Mouse (Mus musculus) 416B (cell line): ENCODE measurements around the gene Mtor.

ENCODE experiments used
- DNase-seq: peaks from one replicate; pipeline ENCODE4 v3.0.0; 2011; ENCODE audit warnings: low read depth

Gene Mtor

DNA sequence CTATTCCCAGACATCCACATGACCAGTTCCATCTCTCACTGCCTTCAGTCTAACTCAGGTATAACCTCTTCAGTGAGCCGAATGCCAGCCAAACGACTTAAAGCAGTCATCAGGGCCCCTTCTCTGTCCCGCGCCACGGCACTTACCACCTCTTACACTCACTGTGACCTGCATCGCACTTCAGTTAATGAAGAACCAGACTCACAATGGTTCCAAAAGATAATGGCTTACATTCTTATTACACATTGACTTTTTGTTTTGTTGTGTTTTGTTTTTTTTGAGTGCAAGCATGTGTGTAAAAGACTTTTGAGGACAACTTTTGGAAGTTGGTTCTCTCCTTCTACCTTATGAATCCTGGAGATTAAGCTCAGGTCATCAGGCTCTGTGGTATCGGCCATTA, 5.8 kb upstream of the Mtor start:
- DNase-seq = no peak

DNA sequence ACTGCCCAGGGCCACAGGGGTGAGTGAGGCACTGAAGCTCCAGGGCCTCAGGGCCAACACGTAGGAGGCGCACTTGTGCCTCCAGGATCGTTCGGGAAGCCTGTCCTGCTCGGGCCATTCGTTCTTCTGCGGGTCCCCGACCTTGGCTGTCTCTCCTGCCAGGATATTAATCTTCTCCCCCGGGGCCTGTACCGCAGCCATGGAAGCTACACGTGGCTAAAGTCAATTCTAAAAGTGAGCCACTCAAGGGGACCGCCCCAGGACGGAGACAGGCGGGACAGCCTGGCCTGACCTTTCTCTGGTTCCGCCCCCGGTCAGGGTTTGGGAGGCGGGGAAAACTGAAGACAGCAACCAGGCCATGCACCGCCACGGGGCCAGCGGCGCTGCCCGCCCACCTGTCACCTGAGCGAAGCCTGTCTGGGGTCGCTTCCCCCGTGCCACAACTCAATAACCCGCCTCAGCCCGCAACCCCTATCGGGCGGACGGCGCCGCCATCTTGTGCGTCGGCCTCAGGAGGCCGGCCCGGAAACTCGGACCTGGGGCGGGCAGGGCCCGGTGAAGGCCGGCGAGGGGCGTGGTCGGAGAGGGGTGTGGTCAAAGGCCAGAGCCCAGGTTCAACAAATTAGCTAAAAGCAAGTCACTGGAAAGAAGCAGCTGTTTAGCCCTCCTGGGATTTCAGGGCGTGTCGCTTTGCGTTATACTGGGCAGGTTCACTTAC, 4.0 kb upstream of the Mtor start, which contains the start of gene Ubiad1:
Gene Ubiad1 (minus strand): TSS at position 522 of the 718 bp plus-strand sequence.
- peak; percentile 92 for DNase-seq

- DNase-seq = peak; percentile 44
These were observed 438 bp downstream of the Mtor start for GRCm38 (mm10) chr4:148448853-148449245.

DNA sequence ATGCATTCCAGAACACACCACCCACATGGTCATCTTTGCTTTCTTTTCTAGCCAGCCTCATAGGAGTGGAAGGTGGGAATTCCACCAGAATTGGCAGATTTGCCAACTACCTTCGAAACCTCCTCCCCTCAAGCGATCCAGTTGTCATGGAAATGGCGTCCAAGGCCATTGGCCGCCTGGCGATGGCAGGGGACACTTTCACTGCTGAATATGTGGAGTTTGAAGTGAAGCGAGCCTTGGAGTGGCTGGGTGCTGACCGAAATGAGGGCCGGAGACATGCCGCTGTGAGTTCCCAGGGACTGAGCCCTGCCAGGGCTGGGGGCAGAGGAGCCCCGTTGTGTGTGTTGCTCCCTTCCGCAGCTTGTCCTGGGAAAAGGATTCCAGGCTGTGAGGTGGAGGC, 5.3 kb downstream of the Mtor start:
- DNase-seq = no peak

DNA sequence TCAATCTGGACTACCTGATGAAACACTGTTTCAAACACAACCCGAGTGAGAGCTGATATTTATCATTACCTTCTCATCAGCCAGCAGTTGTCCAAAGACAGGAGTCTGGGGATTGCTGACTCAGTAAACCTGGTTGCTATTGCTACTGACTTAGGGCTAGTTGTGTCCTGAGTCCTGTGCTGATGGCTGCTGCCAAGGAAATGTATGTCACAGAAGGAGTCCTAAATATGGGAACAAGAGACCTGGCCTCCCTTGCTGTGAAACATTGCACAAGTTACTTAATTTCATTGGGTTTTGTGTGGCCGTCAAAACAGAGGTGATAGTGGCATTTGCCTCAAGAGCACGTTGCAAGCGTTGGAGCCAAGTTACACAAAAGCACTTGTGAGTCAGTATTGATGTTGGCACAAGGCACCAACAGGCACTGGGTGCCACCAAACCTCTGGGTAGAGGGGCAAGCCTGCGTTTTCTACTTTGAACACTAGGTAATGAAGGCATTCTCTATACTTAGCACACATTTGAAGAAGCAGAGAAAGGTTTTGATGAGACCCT, 7.1 kb downstream of the Mtor start:
- DNase-seq = no peak

DNA sequence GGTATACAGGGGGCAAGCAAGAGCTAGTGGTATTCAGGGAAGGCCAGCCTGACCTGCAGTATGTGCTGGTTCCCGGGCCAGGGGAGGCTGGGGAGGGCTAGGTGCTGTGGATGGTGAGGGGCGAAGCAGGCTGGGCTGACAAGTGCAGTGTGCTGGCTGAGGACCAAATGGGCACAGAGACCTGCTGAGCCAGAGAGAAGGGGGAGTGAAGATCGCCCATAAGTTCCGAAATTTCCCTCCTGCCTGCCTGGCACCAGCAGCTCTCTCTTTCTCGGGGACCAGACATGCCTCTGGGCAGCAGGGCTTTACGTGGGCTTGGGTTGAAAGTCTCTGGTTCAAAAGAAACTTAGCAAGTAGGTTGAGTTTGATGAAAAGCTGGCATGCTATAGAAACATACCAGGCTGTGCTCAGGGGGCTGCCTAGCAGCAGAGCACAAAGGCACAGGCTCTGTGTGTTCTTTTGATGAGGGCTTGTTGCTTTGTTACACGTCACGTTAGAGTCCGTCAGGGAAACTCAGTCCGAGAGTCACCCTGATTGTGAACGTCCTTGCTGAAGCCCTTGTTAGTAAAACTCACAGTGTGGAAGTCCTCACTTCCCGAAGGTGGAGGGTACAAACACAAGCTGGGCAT, 12.4 kb downstream of the Mtor start:
- no peak for DNase-seq

- peak; percentile 33 for DNase-seq
These were observed 13.4 kb downstream of the Mtor start for GRCm38 (mm10) chr4:148461772-148462171.

GRCm38 (mm10) chr4:148462717-148463116, 14.3 kb downstream of the Mtor start:
- DNase-seq = no peak

DNA sequence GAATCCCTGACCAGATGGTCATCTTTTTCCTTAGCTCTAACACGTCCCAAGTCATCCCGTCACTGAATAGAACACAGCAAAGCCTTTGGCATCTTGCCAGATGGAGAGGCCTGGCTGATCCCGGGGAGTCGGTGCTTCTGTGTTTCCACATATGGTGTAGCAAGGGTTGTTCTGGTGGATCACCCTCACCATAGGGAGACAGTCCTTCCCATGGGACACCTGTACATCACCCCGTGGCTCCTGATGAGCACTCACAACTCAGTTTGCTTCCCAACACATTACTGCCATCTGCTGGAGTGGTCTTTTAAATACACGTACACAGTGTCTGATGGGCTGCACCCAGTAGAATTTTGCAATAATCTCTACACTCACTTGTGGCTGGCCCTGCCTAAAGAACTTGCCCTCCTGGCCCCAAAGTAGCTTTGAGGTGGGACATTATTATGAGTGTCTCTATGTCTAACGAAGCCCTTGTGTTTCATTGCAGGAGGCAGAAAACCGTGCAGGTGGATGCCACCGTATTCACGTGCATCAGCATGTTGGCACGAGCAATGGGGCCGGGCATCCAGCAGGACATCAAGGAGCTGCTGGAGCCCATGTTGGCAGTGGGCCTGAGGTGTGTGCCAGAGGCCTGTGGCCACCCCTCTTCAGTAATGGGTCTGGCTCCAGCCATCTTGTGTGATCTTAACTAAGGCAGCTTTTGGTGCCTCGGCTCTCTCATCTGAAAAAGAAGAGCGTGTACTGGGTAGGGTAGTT, 15.0 kb downstream of the Mtor start:
- peak; percentile 62 for DNase-seq

DNA sequence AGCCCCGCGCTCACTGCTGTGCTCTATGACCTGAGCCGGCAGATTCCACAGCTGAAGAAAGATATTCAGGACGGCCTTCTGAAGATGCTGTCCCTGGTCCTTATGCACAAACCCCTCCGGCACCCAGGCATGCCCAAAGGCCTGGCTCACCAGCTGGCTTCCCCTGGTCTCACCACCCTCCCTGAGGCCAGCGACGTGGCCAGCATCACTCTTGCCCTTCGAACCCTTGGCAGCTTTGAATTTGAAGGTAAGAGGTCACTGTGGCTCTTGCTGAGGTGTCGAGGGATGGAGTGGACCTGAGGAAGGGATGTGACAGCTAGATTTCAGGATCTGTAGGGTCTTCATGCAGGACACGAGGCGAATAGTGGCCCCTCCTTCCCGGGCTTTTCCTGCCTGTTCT, 15.9 kb downstream of the Mtor start:
- DNase-seq = no peak

GRCm38 (mm10) chr4:148464869-148465268, 16.5 kb downstream of the Mtor start:
- DNase-seq = no peak

GRCm38 (mm10) chr4:148466511-148467079, 18.2 kb downstream of the Mtor start:
- peak; percentile 11 for DNase-seq

- DNase-seq = no peak
These were observed 20.0 kb downstream of the Mtor start for GRCm38 (mm10) chr4:148468396-148468795.

GRCm38 (mm10) chr4:148469487-148470252, 21.3 kb downstream of the Mtor start:
- DNase-seq = peak; percentile 12

DNA sequence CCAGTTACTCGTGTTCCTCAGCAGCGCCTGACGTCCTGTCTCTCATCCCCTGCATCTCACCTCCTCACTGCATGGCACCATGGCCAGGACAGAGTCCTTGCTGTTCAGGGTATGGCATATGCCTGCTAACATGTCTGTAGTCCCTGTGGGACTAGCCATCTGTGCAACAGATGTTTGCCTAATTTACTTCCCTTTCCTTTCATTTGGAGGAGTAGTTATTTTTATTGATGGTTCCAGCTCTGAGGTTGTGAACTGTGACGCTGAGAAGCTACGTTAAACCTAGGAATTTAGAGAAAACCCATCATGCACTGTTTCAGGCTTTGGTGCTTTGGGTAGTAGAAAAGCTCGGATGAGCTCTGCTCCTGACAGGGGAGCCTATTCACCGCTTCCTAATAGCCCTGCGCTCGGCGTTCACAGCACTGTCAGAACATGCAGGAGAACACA, 23.0 kb downstream of the Mtor start:
- no peak for DNase-seq

- DNase-seq = no peak
These were observed 24.2 kb downstream of the Mtor start for GRCm38 (mm10) chr4:148472436-148473174.

DNA sequence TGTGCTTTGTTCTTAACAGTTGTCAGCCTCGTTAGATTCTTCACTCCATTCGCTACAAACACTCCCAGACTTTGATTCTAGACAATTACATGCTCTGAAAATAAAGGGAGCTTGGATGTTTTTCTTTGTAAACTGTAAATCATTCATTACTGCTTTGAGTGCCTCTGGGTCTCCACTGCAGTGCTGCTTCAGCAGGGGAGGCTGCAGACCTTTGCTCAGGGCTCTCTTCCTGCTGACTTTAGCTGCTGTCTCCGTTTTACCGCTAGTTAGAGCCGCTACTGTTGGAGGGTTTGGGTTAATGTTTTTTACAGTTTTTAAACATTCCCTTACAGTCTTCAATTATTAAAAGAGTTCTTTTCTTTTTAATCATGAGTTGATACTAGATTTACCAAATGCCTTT, 25.1 kb downstream of the Mtor start:
- DNase-seq = no peak

DNA sequence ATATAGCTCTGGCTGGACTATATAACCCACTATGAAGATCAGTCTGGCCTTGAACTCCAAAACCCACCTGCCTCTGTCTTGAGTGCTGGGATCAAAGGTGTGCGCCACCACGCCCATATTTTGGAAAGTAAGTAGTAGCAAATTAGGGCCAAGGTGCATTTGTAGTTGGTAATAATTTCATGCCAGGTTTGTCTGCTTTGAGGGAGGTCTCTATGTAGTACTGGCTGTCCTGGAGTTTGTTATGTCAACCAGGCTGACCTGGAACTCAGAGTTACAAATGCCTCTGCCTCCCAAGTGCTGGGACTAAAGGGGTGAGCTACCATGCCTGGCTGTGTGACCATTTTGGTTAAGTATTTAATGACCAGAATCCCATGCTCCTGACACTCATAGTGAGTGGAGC, 31.8 kb downstream of the Mtor start:
- DNase-seq = no peak

- peak; percentile 61 for DNase-seq
These were observed 33.3 kb downstream of the Mtor start for GRCm38 (mm10) chr4:148481557-148482168.

GRCm38 (mm10) chr4:148484511-148484910, 36.1 kb downstream of the Mtor start:
- no peak for DNase-seq
